Mouse (Mus musculus) G1E (cell line): Measurements from ENCODE around the gene Rasd2.

Experiments used
- CTCF ChIP-seq: IDR thresholded peaks from 2 replicates; pipeline ENCODE4 v1.5.1; 2012; ENCODE audit warnings: low read depth, low read length, inconsistent platforms, mixed read lengths
- POLR2AphosphoS5 ChIP-seq: IDR thresholded peaks from 2 replicates; pipeline ENCODE4 v1.6.1; 2012; ENCODE audit warnings: low read depth, low read length, inconsistent platforms; ENCODE audit not compliant: insufficient replicate concordance

GRCm38 (mm10) chr8:75219877-75220738 lies 6.4 kb downstream of the Rasd2 start:
- TF ChIP-seq CTCF (0 out of 2 replicates have a peak, but pooled peaks have one; percentile 16), POLR2AphosphoS5 (no peak)
